Mouse (Mus musculus) 416B (cell line): Measurements from ENCODE around the gene Basp1.

Source experiments
- DNase-seq: peaks from one replicate; pipeline ENCODE4 v3.0.0; 2011; ENCODE audit warnings: low read depth

Basp1 gene

GRCm38 (mm10) chr15:25363636-25364035 is 49.9 kb downstream of the Basp1 start:
- no peak for DNase-seq

GRCm38 (mm10) chr15:25360825-25361224 is 52.7 kb downstream of the Basp1 start:
- no peak for DNase-seq

- no peak for DNase-seq
Observed at GRCm38 (mm10) chr15:25358680-25359097, 54.9 kb downstream of the Basp1 start.

- DNase-seq, result peak; percentile 90
Observed at GRCm38 (mm10) chr15:25355339-25355738, 58.2 kb downstream of the Basp1 start.

GRCm38 (mm10) chr15:25354738-25355137 is 58.8 kb downstream of the Basp1 start:
- peak; percentile 98 for DNase-seq

GRCm38 (mm10) chr15:25353498-25353897 is 60.1 kb downstream of the Basp1 start:
- no peak for DNase-seq

- no peak for DNase-seq
Observed at GRCm38 (mm10) chr15:25343263-25343662, 70.3 kb downstream of the Basp1 start.

- no peak for DNase-seq
Observed at GRCm38 (mm10) chr15:25335277-25335676, 78.3 kb downstream of the Basp1 start.

GRCm38 (mm10) chr15:25331877-25332445 is 81.6 kb downstream of the Basp1 start:
- no peak for DNase-seq

- no peak for DNase-seq
Observed at GRCm38 (mm10) chr15:25330946-25331345, 82.6 kb downstream of the Basp1 start.

GRCm38 (mm10) chr15:25322601-25323000 is 91.0 kb downstream of the Basp1 start:
- no peak for DNase-seq

GRCm38 (mm10) chr15:25322111-25322510 is 91.5 kb downstream of the Basp1 start:
- peak; percentile 49 for DNase-seq

- DNase-seq, result no peak
Observed at GRCm38 (mm10) chr15:25321636-25322035, 91.9 kb downstream of the Basp1 start.

- DNase-seq, result no peak
Observed at GRCm38 (mm10) chr15:25314471-25314870, 99.1 kb downstream of the Basp1 start.
